9 mouse cellular contexts compared by ENCODE assay signal in the genomic region with DNA sequence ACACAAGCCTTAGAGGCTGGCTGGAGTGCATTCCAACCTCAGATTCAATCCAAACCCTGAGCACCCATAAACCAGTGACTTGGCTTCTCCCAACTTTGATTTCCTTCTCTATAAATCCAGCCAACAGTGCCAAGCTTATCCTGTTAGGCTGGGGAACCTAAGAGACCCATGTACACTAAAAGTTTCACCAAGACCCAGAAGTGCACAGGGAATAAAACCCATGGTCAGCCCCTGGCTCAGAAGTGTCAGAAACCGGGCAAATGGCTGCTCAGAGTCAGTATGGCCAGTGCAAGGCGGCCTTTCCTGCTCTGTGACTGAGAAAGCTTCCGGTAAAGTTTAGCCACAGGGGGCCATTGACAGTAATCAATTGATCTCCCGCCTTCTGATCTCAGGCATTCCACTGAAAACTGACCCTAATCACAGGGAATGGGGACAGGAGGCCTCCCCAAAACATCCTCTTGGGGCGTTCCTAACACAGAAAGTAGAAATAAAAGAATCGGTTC. TPM values are rescaled to one million over a fixed set of nuclear protein-coding genes. Genes with fewer than 3 reads are reported as not detected.
DNase-seq lines count a peak whose midpoint lies in the region; ATAC-seq and TF ChIP-seq lines count a peak whose summit lies in the region.
"Had no signal": no experiment of that assay in that cellular context is flagged by ENCODE, and none has a peak within 500 bp of the region (broad histone marks: within the 10 kb centered on the region; RNA-seq: fewer than 3 reads in every experiment).

No protein-coding gene starts in this region.

- TF ChIP-seq CTCF in small intestine, adult 2 months (IDR thresholded peaks at IDR 0.05; ENCODE audit: extremely low read depth, insufficient read length, insufficient replicate concordance, low read depth, low read length) = no peak

- 0 out of 2 replicates have a peak, but pooled peaks cover 2% of the 10 kb centered on the region for H3K9me3 ChIP-seq in lung, embryonic 16.5 days (ENCODE audit: control insufficient read depth, low read length)
- H3K9me3 ChIP-seq in forebrain, embryonic 12.5 days = no peaks in the 10 kb centered on the region
- no peaks in the 10 kb centered on the region for H3K9me3 ChIP-seq in limb, embryonic 14.5 days (ENCODE audit: control insufficient read depth, low read length)

- peaks cover 17% of the 10 kb centered on the region for H3K4me1 ChIP-seq in lung, embryonic 16.5 days (replicated peaks; ENCODE audit: control insufficient read depth, insufficient read depth, low read length)
- peaks cover 35% of the 10 kb centered on the region for H3K4me1 ChIP-seq in forebrain, embryonic 12.5 days
- H3K4me1 ChIP-seq in limb, embryonic 14.5 days (ENCODE audit: control insufficient read depth, insufficient read depth, low read length) = peaks cover 11% of the 10 kb centered on the region
- H3K4me1 ChIP-seq in small intestine, adult 2 months (ENCODE audit: control insufficient read depth, insufficient read depth, insufficient read length, low read length) = peaks cover 2% of the 10 kb centered on the region; the same call in 1 of the 2 replicates

- TF ChIP-seq POLR2A in limb, embryonic 14.5 days (IDR thresholded peaks at IDR 0.05; ENCODE audit: borderline replicate concordance, extremely low read depth, insufficient read depth, insufficient read length) = no peak
- TF ChIP-seq POLR2A in small intestine, adult 2 months (IDR thresholded peaks at IDR 0.05; ENCODE audit: low read depth, low read length) = no peak

- H3K4me2 ChIP-seq in lung, embryonic 16.5 days (ENCODE audit: low read depth, low read length) = peak overlapping the region; percentile 91
- H3K4me2 ChIP-seq in forebrain, embryonic 12.5 days = peak overlapping the region; percentile 97; the same call in 1 of the 2 replicates
- H3K4me2 ChIP-seq in limb, embryonic 14.5 days (replicated peaks; ENCODE audit: low read depth, low read length, severe bottlenecking) = peak overlapping the region; percentile 93

- H3K4me3 ChIP-seq in lung, embryonic 16.5 days (ENCODE audit: low read length) = peak overlapping the region; percentile 55
- H3K4me3 ChIP-seq in forebrain, embryonic 12.5 days (replicated peaks) = 0 out of 2 replicates have a peak overlapping the region, but pooled peaks have one; percentile 59
- peak overlapping the region; percentile 55 for H3K4me3 ChIP-seq in limb, embryonic 14.5 days (replicated peaks; ENCODE audit: low read length)
- peak overlapping the region; percentile 55 for H3K4me3 ChIP-seq in small intestine, adult 2 months (ENCODE audit: low read depth, low read length)

- H3K36me3 ChIP-seq in lung, embryonic 16.5 days (ENCODE audit: control insufficient read depth, insufficient read depth, low read length) = no peaks in the 10 kb centered on the region
- H3K36me3 ChIP-seq in forebrain, embryonic 12.5 days (replicated peaks) = no peaks in the 10 kb centered on the region
- H3K36me3 ChIP-seq in limb, embryonic 14.5 days (ENCODE audit: control insufficient read depth, insufficient read depth, low read length) = no peaks in the 10 kb centered on the region
- no peaks in the 10 kb centered on the region for H3K36me3 ChIP-seq in small intestine, adult 2 months (ENCODE audit: control insufficient read depth, insufficient read depth, low read length)

- no peak overlapping the region; the same call in 1 of the 2 replicates for H3K27ac ChIP-seq in lung, embryonic 16.5 days (ENCODE audit: low read length)
- no peak overlapping the region for H3K27ac ChIP-seq in forebrain, embryonic 12.5 days
- no peak overlapping the region for H3K27ac ChIP-seq in limb, embryonic 14.5 days (replicated peaks; ENCODE audit: low read depth, low read length)
- peak overlapping the region; percentile 11 for H3K27ac ChIP-seq in small intestine, adult 2 months (ENCODE audit: insufficient read depth, low read depth, low read length)

- DNase-seq in lung, postnatal 10 days = no peak
- DNase-seq in limb, embryonic 14.5 days (ENCODE audit: low spot score) = no peak
- no peak for DNase-seq in cerebellum, adult 9-11 months
- no peak for DNase-seq in adrenal gland, postnatal 4 days (ENCODE audit: low spot score in 2 of 2)
- DNase-seq in urinary bladder, postnatal 36 days (ENCODE audit: low spot score in 2 of 2) = no peak
- DNase-seq: adrenal gland, postnatal 10 days had no signal

- no peak for ATAC-seq in lung, embryonic 16.5 days (ENCODE audit: low read depth)
- no peak for ATAC-seq in forebrain, embryonic 12.5 days (ENCODE audit: low FRiP score)
- ATAC-seq in limb, embryonic 14.5 days (ENCODE audit: low FRiP score, low read depth) = no peak

- 35% methylated on average over 6 of the region's 6 CpGs for WGBS in lung, embryonic 16.5 days
- 17% methylated on average over 6 of the region's 6 CpGs for WGBS in forebrain, embryonic 12.5 days
- WGBS in limb, embryonic 14.5 days = 19% methylated on average over 6 of the region's 6 CpGs
- WGBS in small intestine, adult 2 months = 52% methylated on average over 6 of the region's 6 CpGs

- peak overlapping the region; percentile 76 for H3K9ac ChIP-seq in lung, embryonic 16.5 days (ENCODE audit: low read length)
- no peak overlapping the region for H3K9ac ChIP-seq in forebrain, embryonic 12.5 days
- no peak overlapping the region for H3K9ac ChIP-seq in limb, embryonic 14.5 days (ENCODE audit: low read depth, low read length, severe bottlenecking)

- no peaks in the 10 kb centered on the region for H3K27me3 ChIP-seq in lung, embryonic 16.5 days (ENCODE audit: control insufficient read depth, insufficient read depth, low read depth, low read length)
- peaks cover 38% of the 10 kb centered on the region for H3K27me3 ChIP-seq in forebrain, embryonic 12.5 days
- H3K27me3 ChIP-seq in limb, embryonic 14.5 days (ENCODE audit: control insufficient read depth, insufficient read depth, low read length) = 0 out of 2 replicates have a peak, but pooled peaks cover 4% of the 10 kb centered on the region
- H3K27me3 ChIP-seq in small intestine, adult 2 months (ENCODE audit: control insufficient read depth, insufficient read depth, low read length) = peaks cover 13% of the 10 kb centered on the region

RNA-seq across cellular contexts. Expression of a gene that starts 2.6 kb away (rescaled TPM):
- polyA plus RNA-seq in lung, embryonic 16.5 days (2015; fragmentation: Nextera tagmentation; extraction: Ambion mirVana) = 21.6 and 21.9 TPM in 2 replicates
- polyA plus RNA-seq in forebrain, embryonic 12.5 days (2016; fragmentation: Nextera tagmentation; extraction: Ambion mirVana) = 4.7 and 4.9 TPM in 2 replicates
- polyA plus RNA-seq in limb, embryonic 14.5 days (2012; rRNA removed) = 27.4 TPM in 2 replicates
- 29.2 and 36.1 TPM in 2 replicates for polyA plus RNA-seq in limb, embryonic 14.5 days (2014; fragmentation: Nextera tagmentation; extraction: Ambion mirVana)
- 3.5 and 3.6 TPM in 2 replicates for polyA plus RNA-seq in small intestine, adult 2 months (2012; rRNA removed)
- 10 to 100 TPM; 15.0 to 15.4 TPM for total RNA-seq in adrenal gland, postnatal 4 days (2021)
